Mouse (Mus musculus) hindbrain, embryonic 15.5 days (tissue): ENCODE results near the gene Cdpf1. TPM values are rescaled to one million over a fixed set of nuclear protein-coding genes. Genes with fewer than 3 reads are reported as not detected.

Source experiments
- polyA plus RNA-seq: library from polyadenylated mRNA; unstranded; fragments of >200 nt; fragmentation: Nextera tagmentation; extraction: Ambion mirVana; gene quantifications from 2 replicates; pipeline ENCODE4 v1.2.1, GENCODE M21; 2015

Gene Cdpf1
- polyA plus RNA-seq, 1 experiment from 2014 or later, result 20.7 TPM

Other genes with a start within 250 kb of the Cdpf1 start
- 28.8 and 42.8 TPM in 2 replicates for gene Wnt7b, start 229.2 kb downstream of the Cdpf1 start, polyA plus RNA-seq
- 1.6 and 2.1 TPM in 2 replicates for gene Ppara, start 76.7 kb downstream of the Cdpf1 start, polyA plus RNA-seq
- 0.04 and 0.08 TPM in 2 replicates for gene Pkdrej, start 10.0 kb upstream of the Cdpf1 start, polyA plus RNA-seq
- 2.9 and 3.6 TPM in 2 replicates for gene Ttc38, start 20.6 kb upstream of the Cdpf1 start, polyA plus RNA-seq
- 7.5 and 8.7 TPM in 2 replicates for gene Gtse1, start 48.0 kb upstream of the Cdpf1 start, polyA plus RNA-seq
- gene Trmu, start 67.6 kb upstream of the Cdpf1 start, polyA plus RNA-seq, result 45.7 and 50.8 TPM in 2 replicates
- 1.4 and 1.6 TPM in 2 replicates for gene Celsr1, start 222.1 kb upstream of the Cdpf1 start, polyA plus RNA-seq
- 31.6 and 33.4 TPM in 2 replicates for gene Gramd4, start 246.0 kb upstream of the Cdpf1 start, polyA plus RNA-seq